Mouse (Mus musculus) kidney, adult 8-10 months (tissue): Measurements from ENCODE around the gene Hsd17b12.

Experiments
- DNase-seq, 2 experiments: peaks; one replicate each; pipeline ENCODE4 v3.0.0; 2022

Gene Hsd17b12

DNA sequence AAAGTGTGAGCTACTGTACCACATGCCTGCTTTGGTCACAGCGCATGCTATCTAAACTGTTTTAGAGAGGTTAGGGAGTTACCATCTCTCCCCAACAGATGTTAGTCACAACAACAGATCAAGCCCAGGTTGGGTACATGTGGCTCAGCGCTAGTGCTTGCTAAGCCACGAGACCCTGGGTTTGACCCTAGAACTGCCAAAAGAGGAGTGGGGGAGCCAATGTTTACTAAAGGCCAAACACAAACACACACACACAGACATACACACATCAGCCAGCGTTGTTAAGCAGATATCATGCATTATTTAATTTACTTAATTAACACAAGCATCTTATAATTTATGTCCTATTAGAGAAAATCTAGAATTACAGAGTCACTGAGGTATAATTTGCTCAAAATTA lies 155.8 kb downstream of the Hsd17b12 start:
- no peak for DNase-seq

DNA sequence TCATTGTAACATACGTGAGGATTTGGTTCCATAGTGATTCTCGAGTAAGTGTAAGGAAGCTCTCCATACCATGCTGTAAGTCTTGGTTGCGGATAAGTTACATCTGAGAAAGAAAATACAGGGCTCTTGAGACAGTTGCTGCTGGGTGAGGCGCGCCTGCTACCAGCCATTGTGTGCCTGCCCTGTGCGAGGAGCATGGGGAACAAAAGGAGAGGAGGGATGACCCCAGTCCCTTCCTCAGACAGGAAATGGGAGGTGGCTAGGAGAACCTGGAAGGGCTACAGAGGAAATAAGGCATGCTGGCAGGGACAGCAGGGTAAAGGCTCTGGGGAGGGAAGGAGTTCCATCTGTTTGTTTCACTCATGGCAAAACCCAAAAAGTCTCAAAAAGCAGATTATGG lies 156.4 kb downstream of the Hsd17b12 start:
- peak; percentile 26 to 29 for DNase-seq

DNA sequence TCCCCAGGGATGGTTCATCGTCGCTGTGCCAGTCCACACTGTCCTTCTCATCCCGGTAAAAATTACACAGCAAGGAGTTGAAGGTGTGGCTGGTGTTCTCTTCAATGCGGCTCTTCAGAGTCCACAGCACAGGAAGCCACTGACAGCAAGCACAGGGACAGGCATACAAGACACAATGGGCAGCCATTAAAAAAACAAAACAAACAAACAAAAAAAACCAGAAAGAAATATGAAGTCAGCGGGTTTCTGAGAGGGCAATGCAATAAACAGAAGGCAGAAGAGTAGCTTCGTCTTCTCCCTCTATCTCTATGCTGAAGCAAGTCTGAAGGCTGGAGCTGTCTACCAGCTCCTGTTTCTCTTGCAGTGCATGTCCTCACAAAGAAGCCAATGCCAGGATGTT lies 161.5 kb downstream of the Hsd17b12 start, which contains the start of gene Gm27027:
Gm27027 (minus strand) TSS at position 101 of the 400 bp plus-strand sequence.
- no peak for DNase-seq

DNA sequence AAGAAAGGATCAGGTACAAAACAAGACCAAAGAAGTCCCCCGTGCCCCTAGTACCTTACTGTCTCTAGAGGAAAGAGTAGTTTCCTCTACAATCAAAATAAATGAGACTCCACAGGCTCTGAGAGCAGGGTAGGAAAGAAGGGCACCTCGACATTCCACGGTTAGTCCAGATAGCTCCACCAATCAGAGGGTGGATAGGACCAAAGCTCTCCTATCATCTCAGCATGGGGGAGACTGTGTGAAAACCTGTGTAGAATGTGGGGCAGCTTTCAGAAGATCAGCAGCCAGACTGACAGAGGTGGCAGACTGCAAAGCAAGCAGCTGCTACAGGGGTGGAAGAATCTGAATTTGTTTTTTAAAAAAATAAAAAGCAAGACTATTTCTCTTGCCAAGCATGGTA lies 165.0 kb downstream of the Hsd17b12 start:
- DNase-seq = no peak

DNA sequence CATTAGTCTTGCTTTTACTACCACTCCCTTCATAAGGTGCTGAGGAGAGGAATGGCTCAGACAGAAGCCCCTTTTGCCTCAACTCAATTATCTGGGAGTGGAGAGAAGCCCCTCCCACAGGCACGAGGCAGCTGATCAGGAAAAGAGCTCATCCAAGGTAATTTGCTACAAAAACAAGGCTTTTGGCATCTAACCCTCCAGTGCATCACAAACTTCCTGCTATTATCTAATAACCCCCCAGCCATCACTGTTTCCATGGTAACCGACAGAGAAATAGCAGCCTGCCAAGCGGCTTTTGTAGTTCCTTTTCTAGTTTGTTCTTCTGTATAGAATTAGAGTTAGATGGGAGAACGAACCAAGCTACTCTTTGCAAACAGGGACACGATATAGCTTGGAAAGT lies 165.5 kb downstream of the Hsd17b12 start:
- DNase-seq = peak; percentile 39 to 69

DNA sequence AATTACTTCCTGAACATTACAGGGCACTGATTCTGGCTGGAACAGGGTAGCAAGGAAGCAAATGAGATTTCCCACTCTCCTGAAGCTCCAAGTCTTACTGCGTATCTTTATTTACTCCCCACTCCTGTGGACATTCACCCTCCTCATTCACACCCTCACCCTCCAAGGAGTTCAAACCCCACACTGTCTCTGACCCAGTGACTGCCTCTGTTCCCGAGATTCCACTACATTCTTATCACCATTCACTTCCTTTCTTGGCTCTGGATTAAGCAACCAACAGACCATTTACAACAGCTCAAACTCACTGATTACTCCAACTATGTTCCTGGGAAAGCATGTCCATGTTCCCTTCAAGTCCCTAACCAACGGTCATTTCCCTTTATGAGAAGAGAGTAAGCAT lies 166.4 kb downstream of the Hsd17b12 start:
- no peak for DNase-seq

DNA sequence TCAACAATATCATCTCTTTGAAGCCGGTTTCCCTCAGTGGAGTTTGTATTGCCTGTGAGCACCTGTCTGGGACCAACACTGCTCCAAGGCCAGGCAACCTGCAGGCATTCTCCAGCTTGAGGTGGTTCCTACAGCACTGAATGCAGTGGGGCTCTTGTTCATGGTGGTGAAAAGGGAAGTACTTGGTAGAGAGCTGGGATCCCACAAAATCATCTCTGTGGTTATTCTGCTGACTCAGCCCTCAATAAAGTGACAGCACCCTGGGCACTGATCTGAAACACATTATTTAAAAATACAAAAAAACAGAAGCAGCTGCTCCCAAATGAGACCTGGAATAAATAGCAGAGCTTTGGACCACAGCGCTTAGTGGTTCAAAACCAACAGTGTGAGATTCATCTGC lies 169.3 kb downstream of the Hsd17b12 start:
- DNase-seq = no peak
